In the genomic region with DNA sequence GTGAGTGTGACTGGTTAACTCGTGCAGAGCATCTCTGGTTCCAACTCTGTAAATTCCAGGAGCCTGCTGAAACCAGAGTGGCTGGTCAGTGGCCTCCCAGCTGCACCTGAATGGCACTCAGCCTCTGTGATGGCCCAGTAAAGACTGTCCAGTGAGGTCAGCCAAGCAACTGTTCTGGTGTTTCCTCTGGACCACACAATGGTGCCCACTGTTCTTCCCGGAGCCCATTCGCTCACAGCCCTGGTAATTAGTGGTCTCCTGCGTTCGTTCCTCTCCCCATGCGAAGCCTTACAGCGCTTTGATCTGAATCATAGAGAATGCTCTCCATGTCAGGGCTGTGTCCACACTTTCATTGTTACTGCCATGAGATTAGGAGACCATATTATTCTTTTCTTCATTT, we compare ENCODE assay signal across 23 mouse cellular contexts.
DNase-seq lines count a peak whose midpoint lies in the region; ATAC-seq and TF ChIP-seq lines count a peak whose summit lies in the region.
"Had no signal": no experiment of that assay in that cellular context is flagged by ENCODE, and none has a peak within 500 bp of the region (broad histone marks: within the 10 kb centered on the region; RNA-seq: fewer than 3 reads in every experiment).

No protein-coding gene starts in this region.

- no peaks in the 10 kb centered on the region for H3K36me3 ChIP-seq in forebrain, postnatal 0 days (ENCODE audit: insufficient read depth)
- no peaks in the 10 kb centered on the region for H3K36me3 ChIP-seq in forebrain, embryonic 15.5 days
- H3K36me3 ChIP-seq: forebrain, embryonic 10.5 days; G1E; hindbrain, embryonic 12.5 days; hindbrain, embryonic 15.5 days had no signal

- no peak overlapping the region for H3K4me2 ChIP-seq in forebrain, postnatal 0 days (ENCODE audit: low read depth)
- no peak overlapping the region for H3K4me2 ChIP-seq in forebrain, embryonic 15.5 days (replicated peaks)
- H3K4me2 ChIP-seq: heart, embryonic 11.5 days; hindbrain, embryonic 12.5 days; hindbrain, embryonic 15.5 days had no signal

- ATAC-seq in forebrain, postnatal 0 days = 0 out of 2 replicates have a peak, but pooled peaks have one; percentile 20
- ATAC-seq in forebrain, embryonic 15.5 days (replicated peaks) = no peak
- ATAC-seq: intestine, postnatal 0 days had no signal

- H3K4me3 ChIP-seq in forebrain, postnatal 0 days (ENCODE audit: low read depth, low read length) = no peak overlapping the region
- H3K4me3 ChIP-seq in forebrain, embryonic 15.5 days = no peak overlapping the region
- H3K4me3 ChIP-seq: forebrain, embryonic 10.5 days; hindbrain, embryonic 12.5 days; hindbrain, embryonic 15.5 days had no signal

- H3K4me1 ChIP-seq in forebrain, postnatal 0 days (ENCODE audit: insufficient read depth) = no peaks in the 10 kb centered on the region
- no peaks in the 10 kb centered on the region for H3K4me1 ChIP-seq in forebrain, embryonic 15.5 days
- H3K4me1 ChIP-seq: hindbrain, embryonic 12.5 days; hindbrain, embryonic 15.5 days had no signal

- WGBS in forebrain, postnatal 0 days = 32% methylated on average over 7 of the region's 7 CpGs
- WGBS in forebrain, embryonic 15.5 days = 26% methylated on average over 7 of the region's 7 CpGs

- H3K27me3 ChIP-seq in forebrain, postnatal 0 days (ENCODE audit: insufficient read depth, low read length) = no peaks in the 10 kb centered on the region
- H3K27me3 ChIP-seq in forebrain, embryonic 15.5 days = no peaks in the 10 kb centered on the region
- H3K27me3 ChIP-seq: CH12.LX; hindbrain, embryonic 12.5 days; hindbrain, embryonic 15.5 days had no signal

- H3K9me3 ChIP-seq in forebrain, postnatal 0 days (ENCODE audit: low read length) = no peaks in the 10 kb centered on the region
- no peaks in the 10 kb centered on the region for H3K9me3 ChIP-seq in forebrain, embryonic 15.5 days
- H3K9me3 ChIP-seq: forebrain, embryonic 10.5 days; G1E; hindbrain, embryonic 12.5 days; hindbrain, embryonic 15.5 days had no signal

- H3K27ac ChIP-seq in forebrain, postnatal 0 days (ENCODE audit: low read depth, low read length) = no peak overlapping the region
- H3K27ac ChIP-seq in forebrain, embryonic 15.5 days (replicated peaks) = no peak overlapping the region
- H3K27ac ChIP-seq: forebrain, embryonic 10.5 days; hindbrain, embryonic 12.5 days; hindbrain, embryonic 15.5 days had no signal

- H3K9ac ChIP-seq in forebrain, postnatal 0 days = no peak overlapping the region
- no peak overlapping the region for H3K9ac ChIP-seq in forebrain, embryonic 15.5 days (replicated peaks)
- H3K9ac ChIP-seq: hindbrain, embryonic 12.5 days; hindbrain, embryonic 15.5 days had no signal

- no peak for TF ChIP-seq CTCF in forebrain, postnatal 0 days (IDR thresholded peaks at IDR 0.05; ENCODE audit: low read depth)

- peak; percentile 2 for DNase-seq in embryo, embryonic 11 days
- DNase-seq in embryo, embryonic 9.5 days (ENCODE audit: extremely low spot score) = no peak
- DNase-seq in forebrain, postnatal 0 days = no peak
- peak; percentile 41 for DNase-seq in brain, adult 2 months (ENCODE audit: low read depth, low spot score)
- DNase-seq in retina, postnatal 1 day = peak; percentile 93
- DNase-seq in cerebellum, adult 11 months = no peak
- DNase-seq: adrenal gland, adult 2 months; adrenal gland, postnatal 14 days; B cell, adult 2 months; cerebellum, adult 8-10 months; cerebellum, postnatal 10 days; cerebellum, postnatal 36 days; gastrocnemius, postnatal 14 days; heart, adult 11 months; kidney, adult 2 months had no signal

Comparison
In these comparisons a context has a peak if more than half of its experiments do, and no peak if none do; other contexts are left out.
1. DNase-seq: peak in embryo, embryonic 11 days (single experiment), brain, adult 2 months (single experiment) and retina, postnatal 1 day (single experiment); none in embryo, embryonic 9.5 days (single experiment), forebrain, postnatal 0 days (single experiment) and cerebellum, adult 11 months (single experiment).